In genomic region chr11:62539089-62539890, GRCm38 (mm10) we compare ENCODE assay signal across 8 mouse cellular contexts. TPM values are rescaled to one million over a fixed set of nuclear protein-coding genes. Genes with fewer than 3 reads are reported as not detected.
DNase-seq lines count a peak whose midpoint lies in the region; ATAC-seq lines count a peak whose summit lies in the region.

Cenpv (minus strand) TSS chr11:62539261.

- 8% methylated on average over 49 of the region's 57 CpGs for WGBS in forebrain, embryonic 11.5 days
- WGBS in heart, embryonic 15.5 days: 6% methylated on average over 57 of the region's 57 CpGs
- WGBS in liver, embryonic 12.5 days (ENCODE audit: insufficient replicate concordance): 8% methylated on average over 55 of the region's 57 CpGs
- 7% methylated on average over 46 of the region's 57 CpGs for WGBS in stomach, embryonic 14.5 days

- no peaks in the 10 kb centered on the region for H3K36me3 ChIP-seq in forebrain, embryonic 11.5 days (ENCODE audit: control insufficient read depth, insufficient read depth, low read length)
- no peaks in the 10 kb centered on the region for H3K36me3 ChIP-seq in heart, embryonic 15.5 days
- peaks cover 11% of the 10 kb centered on the region; the same call in 1 of the 2 replicates for H3K36me3 ChIP-seq in liver, embryonic 12.5 days
- no peaks in the 10 kb centered on the region for H3K36me3 ChIP-seq in stomach, embryonic 14.5 days (ENCODE audit: control insufficient read depth, insufficient read depth, low read length)

- peak; percentile 51 for ATAC-seq in CD4-positive, CD25-positive, alpha-beta regulatory T cell, adult 4 months
- ATAC-seq in forebrain, embryonic 11.5 days (replicated peaks; ENCODE audit: low FRiP score): peak; percentile 71
- ATAC-seq in heart, embryonic 15.5 days (replicated peaks; ENCODE audit: insufficient number of reproducible peaks, insufficient read depth, low FRiP score, low read depth): peak; percentile 61
- peak; percentile 78 for ATAC-seq in liver, embryonic 12.5 days
- ATAC-seq in stomach, embryonic 14.5 days (ENCODE audit: insufficient number of reproducible peaks, insufficient read depth, low FRiP score, low read depth): peak; percentile 82; the same call in 1 of the 2 replicates

- 0 out of 2 replicates have a peak within 1 kb of the TSS, but pooled peaks have one; percentile 21 for H3K27ac ChIP-seq in brown adipose tissue, adult 24 weeks (replicated peaks; ENCODE audit: low read depth, low read length)
- peak within 1 kb of the TSS; percentile 31 for H3K27ac ChIP-seq in forebrain, embryonic 11.5 days (ENCODE audit: low read depth, low read length)
- H3K27ac ChIP-seq in heart, embryonic 15.5 days: peak within 1 kb of the TSS; percentile 51
- peak within 1 kb of the TSS; percentile 81 for H3K27ac ChIP-seq in liver, embryonic 12.5 days
- no peak within 1 kb of the TSS for H3K27ac ChIP-seq in stomach, embryonic 14.5 days (ENCODE audit: low read length)

- DNase-seq in forebrain, embryonic 11.5 days (ENCODE audit: low spot score): peak; percentile 87
- peak; percentile 85 for DNase-seq in kidney, postnatal 14 days
- peak; percentile 74 for DNase-seq in naive thymus-derived CD4-positive, alpha-beta T cell, adult 2 months (ENCODE audit: low read depth)

- H3K4me3 ChIP-seq in brown adipose tissue, adult 24 weeks (ENCODE audit: insufficient read depth, low read depth, low read length): peak within 1 kb of the TSS; percentile 85
- peak within 1 kb of the TSS; percentile 87 for H3K4me3 ChIP-seq in forebrain, embryonic 11.5 days (ENCODE audit: low read depth, low read length)
- H3K4me3 ChIP-seq in heart, embryonic 15.5 days: peak within 1 kb of the TSS; percentile 75
- peak within 1 kb of the TSS; percentile 85 for H3K4me3 ChIP-seq in liver, embryonic 12.5 days
- H3K4me3 ChIP-seq in stomach, embryonic 14.5 days (ENCODE audit: low read depth, low read length): peak within 1 kb of the TSS; percentile 56

- H3K27me3 ChIP-seq in forebrain, embryonic 11.5 days (ENCODE audit: control insufficient read depth, insufficient read depth, low read length): no peaks in the 10 kb centered on the region; the same call in 1 of the 2 replicates
- H3K27me3 ChIP-seq in heart, embryonic 15.5 days: peaks cover 4% of the 10 kb centered on the region; the same call in 1 of the 2 replicates
- peaks cover 17% of the 10 kb centered on the region for H3K27me3 ChIP-seq in liver, embryonic 12.5 days (replicated peaks)
- H3K27me3 ChIP-seq in stomach, embryonic 14.5 days (ENCODE audit: control insufficient read depth, insufficient read depth, low read length): no peaks in the 10 kb centered on the region

- H3K9ac ChIP-seq in forebrain, embryonic 11.5 days (ENCODE audit: low read length): peak within 1 kb of the TSS; percentile 97
- H3K9ac ChIP-seq in heart, embryonic 15.5 days: peak within 1 kb of the TSS; percentile 82
- H3K9ac ChIP-seq in liver, embryonic 12.5 days: peak within 1 kb of the TSS; percentile 95
- peak within 1 kb of the TSS; percentile 60 for H3K9ac ChIP-seq in stomach, embryonic 14.5 days (replicated peaks; ENCODE audit: low read depth, low read length)

- peak within 1 kb of the TSS; percentile 85 for H3K4me2 ChIP-seq in forebrain, embryonic 11.5 days (ENCODE audit: low read depth, low read length, severe bottlenecking)
- H3K4me2 ChIP-seq in heart, embryonic 15.5 days: peak within 1 kb of the TSS; percentile 93
- peak within 1 kb of the TSS; percentile 98 for H3K4me2 ChIP-seq in liver, embryonic 12.5 days
- peak within 1 kb of the TSS; percentile 85 for H3K4me2 ChIP-seq in stomach, embryonic 14.5 days (replicated peaks; ENCODE audit: low read depth, low read length)

- no peaks in the 10 kb centered on the region for H3K9me3 ChIP-seq in forebrain, embryonic 11.5 days (ENCODE audit: control insufficient read depth, low read length)
- no peaks in the 10 kb centered on the region for H3K9me3 ChIP-seq in heart, embryonic 15.5 days (replicated peaks)
- no peaks in the 10 kb centered on the region for H3K9me3 ChIP-seq in liver, embryonic 12.5 days (replicated peaks)
- no peaks in the 10 kb centered on the region for H3K9me3 ChIP-seq in stomach, embryonic 14.5 days (ENCODE audit: control insufficient read depth, low read depth, low read length)

- H3K4me1 ChIP-seq in brown adipose tissue, adult 24 weeks (ENCODE audit: control insufficient read depth, insufficient read depth, insufficient read length, low read length): no peaks in the 10 kb centered on the region
- no peaks in the 10 kb centered on the region for H3K4me1 ChIP-seq in forebrain, embryonic 11.5 days (replicated peaks; ENCODE audit: control insufficient read depth, insufficient read depth, low read length)
- peaks cover 9% of the 10 kb centered on the region for H3K4me1 ChIP-seq in heart, embryonic 15.5 days (replicated peaks)
- H3K4me1 ChIP-seq in liver, embryonic 12.5 days: peaks cover 22% of the 10 kb centered on the region
- H3K4me1 ChIP-seq in stomach, embryonic 14.5 days (ENCODE audit: control insufficient read depth, insufficient read depth, low read length): no peaks in the 10 kb centered on the region

RNA-seq across cellular contexts. Expression of gene Cenpv, which starts in this region (rescaled TPM):
- 1 to 10 TPM in 1 of 2 experiments, under 1 TPM in 1; 0.74 to 2.3 TPM for polyA plus RNA-seq in CD4-positive, CD25-positive, alpha-beta regulatory T cell, adult 4 months (2017; shearing (Covaris generic))
- 41.7 and 45.2 TPM in 2 replicates for polyA plus RNA-seq in brown adipose tissue, adult 24 weeks (2012; ENCODE audit: insufficient read depth, insufficient read length, missing spikeins)
- polyA plus RNA-seq in forebrain, embryonic 11.5 days (2014; fragmentation: Nextera tagmentation; extraction: Ambion mirVana): 61.5 and 79.6 TPM in 2 replicates
- 17.1 and 22.1 TPM in 2 replicates for polyA plus RNA-seq in heart, embryonic 15.5 days (2015; fragmentation: Nextera tagmentation; extraction: Ambion mirVana)
- polyA plus RNA-seq in liver, embryonic 12.5 days (2016; fragmentation: Nextera tagmentation; extraction: Ambion mirVana): 30.6 and 32.3 TPM in 2 replicates
- 16.2 and 22.0 TPM in 2 replicates for polyA plus RNA-seq in stomach, embryonic 14.5 days (2014; fragmentation: Nextera tagmentation; extraction: Ambion mirVana)
